Mouse (Mus musculus) embryonic facial prominence, embryonic 11.5 days (tissue): ENCODE measurements around the gene Mia3. TPM values are rescaled to one million over a fixed set of nuclear protein-coding genes. Genes with fewer than 3 reads are reported as not detected.
A peak's percentile ranks its signal among the peaks of the same experiment; 100 is the strongest.
"Not testable (repeated sequence)": the region's sequence is repeated elsewhere in the genome, so short reads cannot be mapped to it uniquely, and the experiment has no call there.

Experiments
- ATAC-seq: fragments of 200-750 bp; cut with Nextera tagmentation; replicated peaks from 2 replicates; pipeline ENCODE4 v1.8.0; 2017; ENCODE audit warnings: low read depth; ENCODE audit not compliant: insufficient number of reproducible peaks, low FRiP score, low TSS enrichment
- DNase-seq: peaks from one replicate; pipeline ENCODE4 v3.0.0-alpha.2; 2015; ENCODE audit warnings: low spot score
- H3K27ac ChIP-seq: fragments of 300-500 bp; sonication (generic); replicated peaks from 2 replicates; pipeline ENCODE4 v1.5.1; 2014; ENCODE audit warnings: mild to moderate bottlenecking, low read depth, low read length, control low read depth
- H3K27me3 ChIP-seq: fragments of 300-500 bp; sonication (generic); 2 replicates; pipeline ENCODE4 v1.6.1; 2014; ENCODE audit warnings: mild to moderate bottlenecking, low read length, moderate library complexity, mixed read lengths; ENCODE audit not compliant: control insufficient read depth, insufficient read depth
- H3K36me3 ChIP-seq: fragments of 300-500 bp; sonication (generic); replicated peaks from 2 replicates; pipeline ENCODE4 v1.6.1; 2014; ENCODE audit warnings: low read depth, mild to moderate bottlenecking, low read length, moderate library complexity, mixed read lengths; ENCODE audit not compliant: control insufficient read depth, insufficient read depth
- H3K4me1 ChIP-seq: fragments of 300-500 bp; sonication (generic); 2 replicates; pipeline ENCODE4 v1.6.1; 2014; ENCODE audit warnings: low read length, mixed read lengths; ENCODE audit not compliant: control insufficient read depth, insufficient read depth
- H3K4me2 ChIP-seq: fragments of 300-500 bp; sonication (generic); 2 replicates; pipeline ENCODE4 v1.6.1; 2014; ENCODE audit warnings: low read depth, mild to moderate bottlenecking, control low read depth, low read length, moderate library complexity
- H3K4me3 ChIP-seq: fragments of 300-500 bp; sonication (generic); 2 replicates; pipeline ENCODE4 v1.5.1; 2014; ENCODE audit warnings: low read depth, low read length, control low read depth
- H3K9ac ChIP-seq: fragments of 300-500 bp; sonication (generic); replicated peaks from 2 replicates; pipeline ENCODE4 v1.6.1; 2014; ENCODE audit warnings: mild to moderate bottlenecking, control low read depth, low read length
- H3K9me3 ChIP-seq: fragments of 300-500 bp; sonication (generic); replicated peaks from 2 replicates; pipeline ENCODE4 v1.6.1; 2016; ENCODE audit warnings: mild to moderate bottlenecking, low read length, inconsistent platforms, mixed read lengths; ENCODE audit not compliant: control insufficient read depth
- WGBS: fragments of 180-500 bp; shearing (Covaris S2); extraction: QIAGEN DNeasy Blood & Tissue Kit; methylation state at CpG from one replicate; pipeline ENCODE4 v1.1.7; 2014; 5-methylcytosine and 5-hydroxymethylcytosine counted together
- polyA plus RNA-seq: library from polyadenylated mRNA; unstranded; fragments of >200 nt; fragmentation: Nextera tagmentation; extraction: Ambion mirVana; gene quantifications from 2 replicates; pipeline ENCODE4 v1.2.1, GENCODE M21; 2014

Gene Mia3
- polyA plus RNA-seq, 1 experiment from 2014 or later: 89.6 TPM

DNA sequence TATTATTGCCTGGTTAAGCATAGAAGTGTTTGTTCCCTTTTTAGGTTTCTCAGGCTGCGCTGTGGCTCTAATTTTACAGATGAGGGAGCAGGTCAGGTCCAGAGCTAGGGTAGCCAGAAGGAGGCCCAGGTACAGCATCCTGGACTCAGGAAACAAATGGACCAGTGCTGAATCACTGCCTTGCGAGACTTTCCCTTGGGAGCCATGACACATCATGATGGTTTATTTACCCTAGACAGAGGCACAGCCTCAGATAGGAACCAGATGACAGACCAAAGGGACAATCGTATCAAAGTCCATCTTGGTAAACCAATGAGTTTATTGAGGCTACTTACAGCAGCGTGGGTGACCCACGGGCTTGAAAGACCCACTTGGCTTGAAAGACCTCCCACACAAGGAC, 12.5 kb upstream of the Mia3 start:
- Histone ChIP-seq H3K4me2 (no peak overlapping the region), H3K36me3 (no peaks in the 10 kb centered on the region), H3K4me1 (no peaks in the 10 kb centered on the region), H3K9ac (no peak overlapping the region), H3K27me3 (no peaks in the 10 kb centered on the region), H3K27ac (no peak overlapping the region), H3K4me3 (no peak overlapping the region), H3K9me3 (no peaks in the 10 kb centered on the region)
- no peak for ATAC-seq
- WGBS: 80% methylated on average over 5 of the region's 5 CpGs
- no peak for DNase-seq

DNA sequence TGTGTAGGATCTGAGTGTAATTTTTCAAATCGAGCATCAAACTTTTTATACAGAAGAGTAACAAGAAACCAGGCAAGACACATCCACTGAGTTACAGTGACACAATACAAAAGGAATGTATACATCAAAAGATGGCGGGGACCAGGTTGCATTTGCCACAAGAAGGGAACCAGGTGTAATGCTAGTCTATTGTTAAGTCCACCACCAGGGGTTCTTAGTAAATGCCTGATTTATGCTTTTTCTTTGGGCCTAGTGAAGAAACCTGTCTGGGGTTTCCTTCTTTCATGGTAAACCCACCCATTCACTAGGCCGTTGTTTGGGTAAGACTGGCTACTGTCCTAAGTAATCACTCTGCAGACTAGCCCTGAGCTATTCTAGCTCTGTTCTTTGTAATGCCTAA, 10.0 kb upstream of the Mia3 start:
- WGBS: 78% methylated on average over 3 of the region's 3 CpGs
- not testable (repeated sequence) for ATAC-seq, H3K4me3 ChIP-seq, H3K36me3 ChIP-seq, DNase-seq, H3K27ac ChIP-seq, H3K9ac ChIP-seq, H3K4me2 ChIP-seq, H3K9me3 ChIP-seq, H3K4me1 ChIP-seq, H3K27me3 ChIP-seq

DNA sequence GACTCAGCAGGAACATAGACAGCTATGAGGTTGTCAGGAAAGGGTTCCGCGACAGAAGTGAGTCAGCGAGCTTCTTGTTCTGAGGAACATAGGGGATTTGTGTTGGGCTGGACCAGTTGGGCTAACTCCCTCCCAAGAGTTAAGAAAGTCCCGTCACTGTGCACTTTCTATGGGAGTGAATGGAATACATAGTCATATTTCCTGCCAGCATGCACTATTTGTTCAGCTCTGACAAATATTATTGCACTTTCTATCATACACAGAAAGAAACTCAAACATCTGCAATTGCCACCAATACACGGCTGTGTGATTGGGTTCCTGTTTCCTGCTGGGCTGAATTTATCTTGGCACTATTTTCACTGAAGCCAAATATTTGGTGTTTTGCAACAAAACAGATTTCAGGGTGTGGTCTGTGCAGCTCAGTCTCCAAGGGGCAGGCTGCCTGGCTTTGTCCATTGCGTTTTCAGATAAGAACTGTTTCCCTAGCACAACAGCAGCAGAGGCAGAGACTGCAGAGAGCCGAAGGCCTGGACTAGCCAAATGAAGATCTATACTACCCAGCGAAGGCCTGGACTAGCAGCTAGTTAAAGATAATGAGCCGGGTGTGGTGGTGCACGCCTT, 9.1 kb upstream of the Mia3 start:
- H3K9ac ChIP-seq: no peak overlapping the region
- ATAC-seq: no peak
- H3K4me2 ChIP-seq: no peak overlapping the region
- H3K27me3 ChIP-seq: no peaks in the 10 kb centered on the region
- no peaks in the 10 kb centered on the region for H3K36me3 ChIP-seq
- 81% methylated on average over 10 of the region's 10 CpGs for WGBS
- no peak overlapping the region for H3K4me3 ChIP-seq
- DNase-seq: no peak
- H3K9me3 ChIP-seq: no peaks in the 10 kb centered on the region
- H3K27ac ChIP-seq: no peak overlapping the region
- H3K4me1 ChIP-seq: no peaks in the 10 kb centered on the region

DNA sequence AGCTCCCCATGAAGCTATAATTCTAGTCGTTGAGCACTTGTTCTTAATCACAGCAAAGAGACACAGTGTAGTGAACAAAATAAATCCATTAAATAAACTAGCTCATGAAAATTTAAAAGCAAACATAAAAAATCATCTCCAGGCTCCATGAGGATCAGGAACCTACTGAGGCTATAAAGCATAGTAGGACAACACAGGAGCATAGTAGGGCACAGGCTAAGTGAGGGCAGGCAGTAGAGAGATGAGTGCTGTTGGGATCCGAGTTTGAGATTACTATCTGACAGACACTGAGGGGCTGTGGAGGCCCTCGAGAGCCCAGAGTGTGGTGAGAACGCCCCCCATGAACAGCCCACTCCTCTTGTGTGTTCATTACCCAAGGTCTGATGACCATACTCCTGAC, 7.7 kb upstream of the Mia3 start:
- no peaks in the 10 kb centered on the region for H3K4me1 ChIP-seq
- H3K9me3 ChIP-seq: no peaks in the 10 kb centered on the region
- no peaks in the 10 kb centered on the region for H3K27me3 ChIP-seq
- no peak overlapping the region for H3K4me2 ChIP-seq
- H3K36me3 ChIP-seq: no peaks in the 10 kb centered on the region
- H3K9ac ChIP-seq: no peak overlapping the region
- no peak overlapping the region for H3K27ac ChIP-seq
- no peak for DNase-seq
- no peak overlapping the region for H3K4me3 ChIP-seq
- WGBS: 76% methylated on average over 4 of the region's 4 CpGs
- no peak for ATAC-seq

DNA sequence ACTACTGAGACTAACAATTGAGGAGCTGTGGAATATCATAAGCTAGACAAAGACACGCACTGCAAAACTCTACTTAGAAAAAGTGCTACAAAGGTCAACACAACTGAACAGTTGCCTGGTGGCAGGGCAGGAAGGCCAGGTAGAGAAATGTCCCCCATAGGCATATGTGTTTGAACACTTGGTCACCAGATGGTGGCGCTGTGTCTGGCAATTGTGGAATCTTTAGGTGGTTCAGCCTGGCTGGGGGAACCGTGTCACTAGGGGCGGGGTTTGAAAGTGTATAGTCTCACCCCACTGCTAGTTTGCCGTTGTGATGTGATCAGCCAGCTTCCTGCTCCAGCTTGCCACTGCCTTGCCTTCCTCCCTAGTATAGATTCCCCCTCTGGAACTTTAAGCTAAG, 5.4 kb upstream of the Mia3 start:
- no peak overlapping the region for H3K4me2 ChIP-seq
- H3K9me3 ChIP-seq: no peaks in the 10 kb centered on the region
- no peak overlapping the region for H3K9ac ChIP-seq
- no peak for ATAC-seq
- H3K27ac ChIP-seq: no peak overlapping the region
- no peak for DNase-seq
- H3K4me3 ChIP-seq: no peak overlapping the region
- WGBS: 79% methylated on average over 5 of the region's 5 CpGs
- H3K4me1 ChIP-seq: no peaks in the 10 kb centered on the region
- no peaks in the 10 kb centered on the region for H3K36me3 ChIP-seq
- H3K27me3 ChIP-seq: no peaks in the 10 kb centered on the region

DNA sequence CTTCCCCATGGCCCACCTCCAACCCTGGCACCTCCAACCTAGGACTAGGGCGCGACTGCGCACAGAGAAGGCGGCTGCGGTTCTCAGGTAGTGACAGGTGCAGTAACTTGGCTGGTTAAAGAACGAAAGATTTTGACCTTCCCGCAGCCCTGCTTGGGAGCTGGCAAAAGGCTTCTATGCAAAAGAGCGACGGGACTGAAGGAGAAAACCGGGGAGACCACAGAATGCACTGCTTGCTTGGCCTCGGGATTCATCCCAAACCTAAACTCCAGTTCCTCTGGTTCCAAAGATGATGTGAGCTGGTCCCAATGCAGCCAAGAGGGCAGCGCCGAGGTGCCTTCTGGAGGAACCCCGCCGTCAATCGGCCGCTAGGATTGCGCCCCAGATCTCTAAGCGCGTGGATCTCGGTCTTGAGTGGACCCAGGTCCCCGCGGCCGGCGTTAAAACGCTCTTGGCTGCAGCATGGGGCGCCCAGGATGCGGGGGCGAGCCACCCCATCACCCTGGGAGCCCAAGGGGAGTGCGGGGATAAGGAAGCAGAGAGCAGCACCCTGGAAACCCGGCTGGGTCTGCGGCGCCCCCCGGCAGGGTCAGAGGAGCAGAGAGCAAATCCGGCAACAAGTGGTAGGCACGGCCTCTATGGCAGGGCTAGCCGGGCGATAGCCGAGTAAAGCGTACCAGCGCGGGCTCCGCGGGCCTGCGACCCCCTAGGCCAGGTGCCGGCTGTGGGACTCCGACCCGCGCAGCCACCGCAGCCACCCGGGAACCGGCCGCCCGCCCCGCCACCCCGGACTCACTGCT, 552 bp downstream of the Mia3 start:
- Histone ChIP-seq H3K9me3 (no peaks in the 10 kb centered on the region), H3K4me3 (peak overlapping the region; percentile 60), H3K9ac (peak overlapping the region; percentile 69), H3K36me3 (no peaks in the 10 kb centered on the region), H3K27me3 (no peaks in the 10 kb centered on the region), H3K27ac (peak overlapping the region; percentile 38; the same call in 1 of the 2 replicates), H3K4me2 (peak overlapping the region; percentile 84), H3K4me1 (no peaks in the 10 kb centered on the region)
- ATAC-seq (peak; percentile 79), DNase-seq (peak; percentile 44)
- 2% methylated on average over 46 of the region's 56 CpGs for WGBS

DNA sequence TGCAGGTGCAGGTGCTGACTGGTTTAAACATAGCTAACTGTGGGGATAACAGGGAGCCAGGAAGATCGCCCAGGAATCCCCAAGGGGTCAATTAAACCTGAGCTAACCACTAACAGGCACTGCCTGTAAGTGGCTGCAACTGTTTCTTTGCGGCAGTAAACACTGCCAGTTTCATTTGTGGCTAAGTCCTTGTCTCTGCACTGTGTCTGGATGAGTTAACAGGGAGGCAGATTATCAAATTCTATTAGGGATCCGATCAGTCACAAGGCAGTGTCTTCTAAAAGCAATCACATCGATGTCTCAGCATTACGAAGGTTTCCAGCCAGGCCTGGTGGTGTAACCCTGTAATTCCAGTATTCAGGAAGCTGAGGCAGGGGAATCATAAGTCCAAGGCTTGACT, 3.0 kb downstream of the Mia3 start:
- DNase-seq: no peak
- Histone ChIP-seq H3K36me3 (no peaks in the 10 kb centered on the region), H3K27me3 (no peaks in the 10 kb centered on the region), H3K4me3 (no peak overlapping the region), H3K9me3 (no peaks in the 10 kb centered on the region), H3K4me2 (no peak overlapping the region), H3K27ac (no peak overlapping the region), H3K9ac (no peak overlapping the region), H3K4me1 (no peaks in the 10 kb centered on the region)
- no peak for ATAC-seq
- WGBS: 85% methylated on average over 5 of the region's 5 CpGs

DNA sequence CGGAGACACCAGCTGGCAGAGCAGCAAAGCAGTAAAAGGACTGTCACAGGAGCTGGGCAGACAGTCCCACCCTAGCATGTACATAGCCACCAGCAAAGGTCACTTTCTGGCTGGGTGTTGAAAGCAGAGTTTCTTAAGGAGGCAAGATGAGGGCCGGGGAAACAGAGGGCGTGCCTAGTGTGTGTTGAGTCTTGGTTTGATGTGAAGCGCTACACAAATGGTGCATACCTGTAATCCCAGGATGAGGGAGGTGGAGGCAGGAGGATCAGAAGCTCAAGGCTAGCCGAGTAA, 5.8 kb downstream of the Mia3 start:
- DNase-seq: no peak
- 94% methylated on average over 5 of the region's 5 CpGs for WGBS
- no peaks in the 10 kb centered on the region for H3K27me3 ChIP-seq
- H3K9me3 ChIP-seq: no peaks in the 10 kb centered on the region
- H3K4me1 ChIP-seq: no peaks in the 10 kb centered on the region
- no peak overlapping the region for H3K4me2 ChIP-seq
- H3K36me3 ChIP-seq: no peaks in the 10 kb centered on the region
- no peak for ATAC-seq
- no peak overlapping the region for H3K27ac ChIP-seq
- no peak overlapping the region for H3K4me3 ChIP-seq
- no peak overlapping the region for H3K9ac ChIP-seq
